Mouse (Mus musculus) intestine, embryonic 16.5 days (tissue): ENCODE results near the gene Arid2. TPM values are rescaled to one million over a fixed set of nuclear protein-coding genes. Genes with fewer than 3 reads are reported as not detected.
A peak's percentile ranks its signal among the peaks of the same experiment; 100 is the strongest.
"Not testable (repeated sequence)": the region's sequence is repeated elsewhere in the genome, so short reads cannot be mapped to it uniquely, and the experiment has no call there.

Experiments used
- ATAC-seq: fragments of 200-750 bp; cut with Nextera tagmentation; 2 replicates; pipeline ENCODE4 v1.8.0; 2017; ENCODE audit warnings: moderate TSS enrichment, moderate library complexity
- H3K27ac ChIP-seq: fragments of 300-500 bp; sonication (generic); 2 replicates; pipeline ENCODE4 v1.5.1; 2014; ENCODE audit warnings: mild to moderate bottlenecking, low read length
- H3K27me3 ChIP-seq: fragments of 300-500 bp; sonication (generic); replicated peaks from 2 replicates; pipeline ENCODE4 v1.6.1; 2014; ENCODE audit warnings: low read length, control low read depth, mixed read lengths; ENCODE audit not compliant: control insufficient read depth, insufficient read depth
- H3K36me3 ChIP-seq: fragments of 300-500 bp; sonication (generic); 2 replicates; pipeline ENCODE4 v1.6.1; 2014; ENCODE audit warnings: low read length, control low read depth; ENCODE audit not compliant: control insufficient read depth, insufficient read depth
- H3K4me1 ChIP-seq: fragments of 300-500 bp; sonication (generic); 2 replicates; pipeline ENCODE4 v1.6.1; 2014; ENCODE audit warnings: low read length, control low read depth, mixed read lengths; ENCODE audit not compliant: control insufficient read depth, insufficient read depth
- H3K4me2 ChIP-seq: fragments of 300-500 bp; sonication (generic); 2 replicates; pipeline ENCODE4 v1.6.1; 2014; ENCODE audit warnings: low read depth, low read length, control low read depth
- H3K4me3 ChIP-seq: fragments of 300-500 bp; sonication (generic); 2 replicates; pipeline ENCODE4 v1.5.1; 2014; ENCODE audit warnings: mild to moderate bottlenecking, low read length
- H3K9ac ChIP-seq: fragments of 300-500 bp; sonication (generic); 2 replicates; pipeline ENCODE4 v1.6.1; 2014; ENCODE audit warnings: low read depth, low read length
- H3K9me3 ChIP-seq: fragments of 300-500 bp; sonication (generic); 2 replicates; pipeline ENCODE4 v1.6.1; 2016; ENCODE audit warnings: low read length, control low read depth; ENCODE audit not compliant: control insufficient read depth
- WGBS: fragments of 180-500 bp; shearing (Covaris S2); extraction: QIAGEN DNeasy Blood & Tissue Kit; methylation state at CpG from one replicate; pipeline ENCODE4 v1.1.7; 2014; 5-methylcytosine and 5-hydroxymethylcytosine counted together
- polyA plus RNA-seq: library from polyadenylated mRNA; unstranded; fragments of >200 nt; fragmentation: Nextera tagmentation; extraction: Ambion mirVana; gene quantifications from 2 replicates; pipeline ENCODE4 v1.2.1, GENCODE M21; 2015

The Arid2 gene
- polyA plus RNA-seq, 1 experiment from 2014 or later: 12.4 TPM

DNA sequence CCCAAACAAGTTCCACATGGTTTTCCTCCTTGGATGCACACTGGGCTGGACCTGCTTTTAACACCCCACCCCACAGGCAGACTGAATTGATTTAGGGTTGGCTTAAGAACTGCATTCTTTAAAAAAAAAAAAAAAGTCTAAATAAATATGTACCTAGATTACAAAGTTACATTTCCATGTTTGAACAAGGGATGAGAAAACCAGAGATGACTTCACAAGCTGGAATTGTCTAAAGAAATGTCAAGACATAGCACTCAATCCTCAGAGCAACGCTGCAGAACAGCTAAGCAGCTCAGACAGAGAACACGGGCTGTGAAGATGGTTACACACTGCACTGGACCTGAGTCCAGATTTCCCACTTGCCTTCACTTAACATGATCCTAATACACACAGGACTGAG is 119.8 kb downstream of the Arid2 start:
- no peak for ATAC-seq
- Histone ChIP-seq H3K27me3 (no peaks in the 10 kb centered on the region), H3K36me3 (peaks cover 5% of the 10 kb centered on the region; the same call in 1 of the 2 replicates), H3K27ac (no peak overlapping the region), H3K4me3 (no peak overlapping the region), H3K9ac (no peak overlapping the region), H3K9me3 (no peaks in the 10 kb centered on the region), H3K4me1 (no peaks in the 10 kb centered on the region), H3K4me2 (no peak overlapping the region)
- 70% methylated on average over 2 of the region's 2 CpGs for WGBS

DNA sequence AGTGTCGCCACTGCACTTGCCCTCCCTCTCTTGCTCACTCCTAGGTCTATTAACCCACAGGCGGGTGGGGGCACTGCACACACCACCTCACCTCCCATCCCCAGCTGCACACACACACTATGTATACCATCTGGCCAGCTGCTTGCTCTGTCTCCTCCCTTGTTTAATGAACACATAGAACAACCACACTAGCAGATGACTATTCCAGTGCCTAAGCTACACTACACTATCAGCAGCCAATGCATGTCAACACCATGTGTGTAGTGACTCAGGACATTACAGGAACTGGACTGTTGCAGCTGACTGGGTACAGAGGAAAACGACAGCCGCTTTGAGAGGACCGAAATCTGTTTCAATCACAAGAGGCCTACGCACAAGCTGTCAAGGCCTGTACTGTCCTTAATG is 121.4 kb downstream of the Arid2 start:
- peak; percentile 54 for ATAC-seq
- Histone ChIP-seq H3K9ac (no peak overlapping the region), H3K4me1 (no peaks in the 10 kb centered on the region), H3K4me3 (no peak overlapping the region), H3K4me2 (no peak overlapping the region), H3K36me3 (peaks cover 5% of the 10 kb centered on the region; the same call in 1 of the 2 replicates), H3K9me3 (no peaks in the 10 kb centered on the region), H3K27ac (no peak overlapping the region), H3K27me3 (no peaks in the 10 kb centered on the region)
- 89% methylated on average over 6 of the region's 6 CpGs for WGBS

DNA sequence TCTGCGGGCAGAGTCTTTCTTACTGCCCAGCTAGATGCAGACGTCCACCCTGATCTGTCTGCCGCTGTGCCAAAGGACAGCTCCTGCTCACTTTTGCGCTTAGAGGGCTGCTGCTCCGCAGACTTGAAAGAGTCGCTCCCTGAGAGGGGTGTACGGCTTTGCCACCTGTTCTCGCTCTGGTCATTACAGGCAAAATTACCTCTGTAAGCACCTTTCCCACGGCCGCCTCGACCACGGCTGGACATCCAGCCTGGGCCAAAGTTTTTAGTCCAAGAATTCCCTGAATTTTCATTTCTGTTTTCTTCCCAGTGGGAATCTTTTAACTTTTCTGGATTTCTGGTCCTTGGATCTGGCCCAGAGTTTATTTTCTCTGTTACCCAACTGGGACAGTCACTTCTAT is 130.8 kb downstream of the Arid2 start:
- Histone ChIP-seq H3K27me3 (no peaks in the 10 kb centered on the region), H3K27ac (no peak overlapping the region), H3K9ac (no peak overlapping the region), H3K4me1 (no peaks in the 10 kb centered on the region), H3K4me3 (no peak overlapping the region), H3K36me3 (peaks cover 30% of the 10 kb centered on the region; the same call in 1 of the 2 replicates), H3K4me2 (no peak overlapping the region), H3K9me3 (no peaks in the 10 kb centered on the region)
- no peak for ATAC-seq
- WGBS: 90% methylated on average over 12 of the region's 12 CpGs

DNA sequence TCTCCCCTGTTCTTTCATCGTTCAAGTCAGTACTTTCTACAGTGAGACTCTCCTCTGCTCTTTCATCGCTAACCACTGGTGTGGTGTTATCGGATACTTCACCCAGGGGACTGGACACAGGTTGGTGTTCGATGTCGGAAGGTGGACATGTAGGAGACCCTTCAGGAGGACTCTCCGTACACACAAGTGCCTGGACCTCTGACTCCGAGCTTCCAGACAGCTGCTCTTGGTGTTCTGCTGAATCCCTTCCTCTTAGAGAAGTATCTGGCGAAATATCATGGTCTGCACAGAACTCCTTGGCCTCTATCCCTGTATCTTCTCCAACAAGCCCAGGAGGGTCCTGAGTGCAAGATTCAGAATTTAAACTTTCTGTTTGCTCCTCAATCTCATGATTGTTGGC is 132.6 kb downstream of the Arid2 start:
- 95% methylated on average over 8 of the region's 8 CpGs for WGBS
- H3K36me3 ChIP-seq: peaks cover 25% of the 10 kb centered on the region; the same call in 1 of the 2 replicates
- no peak for ATAC-seq

DNA sequence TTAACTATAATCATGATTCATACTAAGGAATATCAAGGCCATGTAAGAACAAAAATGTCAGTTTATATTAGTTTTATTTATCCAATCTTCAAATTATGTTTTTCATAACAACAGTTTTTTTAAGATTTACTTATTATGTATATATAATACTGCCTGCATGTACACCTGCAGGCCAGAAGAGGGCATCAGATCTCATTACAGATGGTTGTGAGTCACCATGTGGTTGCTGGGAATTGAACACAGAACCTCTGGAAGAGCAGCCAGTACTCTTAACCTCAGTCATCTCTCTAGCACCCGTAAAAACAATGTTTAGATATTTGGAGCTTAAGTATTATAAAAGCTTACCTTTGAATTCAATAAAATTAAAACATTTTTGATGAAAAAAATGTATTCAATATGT is 146.9 kb downstream of the Arid2 start:
- H3K9me3 ChIP-seq: no peaks in the 10 kb centered on the region; the same call in 1 of the 2 replicates
- ATAC-seq: no peak
- H3K27ac ChIP-seq: no peak overlapping the region
- H3K9ac ChIP-seq: no peak overlapping the region
- no peak overlapping the region for H3K4me3 ChIP-seq
- H3K4me2 ChIP-seq: no peak overlapping the region
- no peaks in the 10 kb centered on the region for H3K4me1 ChIP-seq
- peaks cover 20% of the 10 kb centered on the region for H3K36me3 ChIP-seq
- H3K27me3 ChIP-seq: no peaks in the 10 kb centered on the region
- WGBS: 98% methylated on average over 1 of the region's 1 CpGs

More for the DNA sequence above, 132.6 kb downstream of the Arid2 start:
- Histone ChIP-seq H3K4me1 (no peaks in the 10 kb centered on the region), H3K9ac (no peak overlapping the region), H3K27ac (no peak overlapping the region), H3K4me3 (no peak overlapping the region), H3K9me3 (no peaks in the 10 kb centered on the region), H3K4me2 (no peak overlapping the region), H3K27me3 (no peaks in the 10 kb centered on the region)

DNA sequence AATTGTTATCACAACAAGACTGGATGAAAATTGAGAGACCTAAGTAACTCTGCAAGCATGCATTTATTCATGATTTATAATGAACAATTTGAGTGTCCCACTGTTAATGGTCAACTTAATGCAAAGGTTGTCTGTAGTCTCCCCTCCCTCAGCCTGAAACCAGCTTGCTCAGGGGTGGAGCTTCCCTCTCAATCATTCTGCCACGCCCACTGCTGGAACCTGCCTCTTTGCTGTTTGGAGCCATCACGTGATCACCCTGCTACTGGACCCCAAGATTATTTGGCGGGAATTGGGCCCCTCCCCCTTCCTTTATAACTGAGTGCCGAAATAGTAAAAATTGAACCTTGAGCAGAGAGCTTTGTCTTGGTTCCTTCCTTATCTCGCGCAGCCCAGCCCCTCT is 154.2 kb downstream of the Arid2 start:
- H3K9me3 ChIP-seq, H3K4me2 ChIP-seq, H3K4me3 ChIP-seq, H3K36me3 ChIP-seq, H3K27ac ChIP-seq, H3K4me1 ChIP-seq, H3K9ac ChIP-seq, ATAC-seq, H3K27me3 ChIP-seq: not testable (repeated sequence)
- WGBS: 68% methylated on average over 5 of the region's 6 CpGs

DNA sequence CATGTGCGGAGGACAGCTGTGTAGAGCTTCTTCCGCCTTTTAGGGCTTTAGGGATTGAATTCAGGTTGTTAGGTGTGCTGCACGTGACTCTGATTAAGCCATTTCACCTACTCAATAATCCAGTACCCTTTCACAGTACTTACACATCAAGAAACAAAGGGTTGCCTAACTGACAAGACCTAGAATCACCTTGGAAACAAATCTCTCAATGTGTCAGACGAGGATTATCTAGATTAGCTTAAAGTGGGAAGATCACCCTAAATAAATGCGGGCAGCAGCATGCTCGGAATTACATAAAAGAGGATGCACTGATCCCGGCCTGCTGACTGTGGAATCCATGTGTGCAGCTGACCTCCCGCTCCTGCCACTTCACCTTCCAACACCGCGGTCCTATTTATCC is 159.5 kb downstream of the Arid2 start:
- H3K9ac ChIP-seq: no peak overlapping the region
- 85% methylated on average over 10 of the region's 10 CpGs for WGBS
- peaks cover 7% of the 10 kb centered on the region for H3K36me3 ChIP-seq
- H3K9me3 ChIP-seq: no peaks in the 10 kb centered on the region
- H3K27me3 ChIP-seq: no peaks in the 10 kb centered on the region
- no peak overlapping the region for H3K4me2 ChIP-seq
- H3K4me3 ChIP-seq: no peak overlapping the region
- H3K27ac ChIP-seq: no peak overlapping the region
- ATAC-seq: no peak
- H3K4me1 ChIP-seq: no peaks in the 10 kb centered on the region

DNA sequence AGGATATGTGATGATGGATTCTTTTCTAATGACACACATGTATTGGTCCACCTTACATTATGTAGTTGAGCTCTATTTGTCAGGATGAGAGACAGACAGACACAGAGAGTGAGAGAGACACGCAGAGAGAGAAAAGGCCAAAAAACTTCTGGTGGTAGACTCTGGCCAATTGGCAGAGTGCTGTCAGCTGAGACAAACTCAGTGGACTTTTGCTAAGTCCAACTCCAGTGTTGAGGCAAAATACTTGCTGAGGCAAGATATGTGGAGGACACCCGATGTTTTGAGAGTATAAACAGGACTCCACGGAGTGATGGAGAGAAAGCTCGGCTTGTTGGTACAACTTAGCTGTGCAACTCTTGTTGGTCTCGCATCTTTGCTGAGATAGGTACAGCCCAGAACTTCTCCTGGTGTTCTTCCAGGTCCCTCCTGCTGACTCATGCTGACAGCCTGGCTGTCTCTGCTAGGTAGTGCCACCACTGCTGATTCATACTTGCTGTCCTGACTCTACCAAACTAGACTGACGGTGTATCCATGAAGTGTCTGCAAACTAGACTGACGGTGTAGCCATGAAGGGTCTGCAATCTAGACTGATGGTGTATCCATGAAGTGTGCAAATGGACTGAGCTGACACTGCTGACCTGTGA is 161.5 kb downstream of the Arid2 start:
- Histone ChIP-seq H3K4me1 (peaks cover 1% of the 10 kb centered on the region; the same call in 1 of the 2 replicates), H3K4me3 (no peak overlapping the region), H3K9ac (no peak overlapping the region), H3K4me2 (no peak overlapping the region), H3K36me3 (peaks cover 5% of the 10 kb centered on the region), H3K9me3 (no peaks in the 10 kb centered on the region), H3K27ac (no peak overlapping the region), H3K27me3 (no peaks in the 10 kb centered on the region)
- WGBS: 89% methylated on average over 7 of the region's 7 CpGs
- peak; percentile 52; the same call in 1 of the 2 replicates for ATAC-seq

DNA sequence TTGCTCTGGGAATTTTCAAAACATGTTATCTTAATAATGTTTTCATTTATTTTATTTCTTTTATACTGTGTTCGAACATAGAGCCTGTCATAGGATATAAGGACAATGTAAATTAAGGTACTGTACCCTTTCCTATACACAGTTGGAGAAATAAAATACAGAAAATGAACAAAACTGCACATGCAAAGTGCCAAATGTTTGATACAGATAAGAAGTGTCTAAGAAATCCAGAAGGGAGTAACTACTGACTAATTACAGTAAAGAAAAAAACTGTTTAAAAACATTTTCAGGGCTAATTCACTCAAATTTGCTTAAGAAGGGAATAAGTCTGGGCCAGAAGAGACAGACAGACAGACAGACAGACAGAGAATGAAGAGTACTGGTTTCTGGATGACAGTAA is 166.0 kb downstream of the Arid2 start:
- H3K9ac ChIP-seq: no peak overlapping the region
- ATAC-seq: no peak
- no peaks in the 10 kb centered on the region for H3K9me3 ChIP-seq
- H3K27ac ChIP-seq: no peak overlapping the region
- H3K27me3 ChIP-seq: no peaks in the 10 kb centered on the region
- no peak overlapping the region for H3K4me3 ChIP-seq
- WGBS: 94% methylated on average over 1 of the region's 1 CpGs
- H3K4me2 ChIP-seq: no peak overlapping the region
- H3K36me3 ChIP-seq: peaks cover 5% of the 10 kb centered on the region; the same call in 1 of the 2 replicates
- H3K4me1 ChIP-seq: peaks cover 26% of the 10 kb centered on the region
